Mouse (Mus musculus): ENCODE measurements around the gene Gnat2. TPM values are rescaled to one million over a fixed set of nuclear protein-coding genes. Genes with fewer than 3 reads are reported as not detected.

The Gnat2 gene
- polyA plus RNA-seq, 1 experiment: 1.1 TPM

- Histone ChIP-seq H3ac (ENCODE audit: control insufficient read depth, insufficient read length, low read depth) (no peak overlapping the region), H3K4me3 (ENCODE audit: insufficient read depth, poor library complexity, severe bottlenecking) (no peak overlapping the region), H3K79me2 (ENCODE audit: control insufficient read depth, insufficient read depth) (no peaks in the 10 kb centered on the region), H3K36me3 (ENCODE audit: control insufficient read depth, insufficient read depth) (no peaks in the 10 kb centered on the region), H3K27me3 (ENCODE audit: control insufficient read depth, insufficient read depth, insufficient read length) (no peaks in the 10 kb centered on the region), H3K79me3 (ENCODE audit: low read depth) (no peaks in the 10 kb centered on the region)
- TF ChIP-seq MAX (IDR thresholded peaks at IDR 0.05) (no peak), USF1 (IDR thresholded peaks at IDR 0.05; ENCODE audit: low read depth) (no peak), MYOG (IDR thresholded peaks at IDR 0.05; ENCODE audit: control insufficient read depth, extremely low read depth, insufficient read length) (no peak), MYOD1 (IDR thresholded peaks at IDR 0.05; ENCODE audit: control insufficient read depth, insufficient read length, low read depth) (no peak), FOSL1 (IDR thresholded peaks at IDR 0.05; ENCODE audit: insufficient read depth, low read length, poor library complexity, severe bottlenecking) (no peak), CTCF (IDR thresholded peaks at IDR 0.05; ENCODE audit: control insufficient read depth, insufficient read depth, insufficient read length) (no peak), CEBPB (IDR thresholded peaks at IDR 0.05; ENCODE audit: low read depth) (no peak)
Observed at GRCm38 (mm10) chr3:108061420-108061819, 31.2 kb upstream of the Gnat2 start.

- Histone ChIP-seq H3K27me3 (ENCODE audit: control insufficient read depth, insufficient read depth, insufficient read length) (no peaks in the 10 kb centered on the region), H3K36me3 (ENCODE audit: control insufficient read depth, insufficient read depth) (no peaks in the 10 kb centered on the region), H3K79me3 (ENCODE audit: low read depth) (no peaks in the 10 kb centered on the region), H3ac (ENCODE audit: control insufficient read depth, insufficient read length, low read depth) (no peak overlapping the region), H3K4me3 (ENCODE audit: insufficient read depth, poor library complexity, severe bottlenecking) (no peak overlapping the region), H3K79me2 (ENCODE audit: control insufficient read depth, insufficient read depth) (no peaks in the 10 kb centered on the region)
- TF ChIP-seq MYOG (IDR thresholded peaks at IDR 0.05; ENCODE audit: control insufficient read depth, extremely low read depth, insufficient read length): no peak
- TF ChIP-seq MYOD1 (IDR thresholded peaks at IDR 0.05; ENCODE audit: control insufficient read depth, insufficient read length, low read depth): no peak
- TF ChIP-seq MAX (IDR thresholded peaks at IDR 0.05): no peak
- TF ChIP-seq USF1 (IDR thresholded peaks at IDR 0.05; ENCODE audit: low read depth): no peak
- no peak for TF ChIP-seq FOSL1 (IDR thresholded peaks at IDR 0.05; ENCODE audit: insufficient read depth, low read length, poor library complexity, severe bottlenecking)
- no peak for TF ChIP-seq CTCF (IDR thresholded peaks at IDR 0.05; ENCODE audit: control insufficient read depth, insufficient read depth, insufficient read length)
- no peak for TF ChIP-seq CEBPB (IDR thresholded peaks at IDR 0.05; ENCODE audit: low read depth)
Observed at GRCm38 (mm10) chr3:108062648-108063047, 29.9 kb upstream of the Gnat2 start.

GRCm38 (mm10) chr3:108064672-108065071 lies 27.9 kb upstream of the Gnat2 start:
- Histone ChIP-seq H3K27me3 (ENCODE audit: control insufficient read depth, insufficient read depth, insufficient read length) (no peaks in the 10 kb centered on the region), H3K79me2 (ENCODE audit: control insufficient read depth, insufficient read depth) (no peaks in the 10 kb centered on the region), H3K79me3 (ENCODE audit: low read depth) (no peaks in the 10 kb centered on the region), H3K36me3 (ENCODE audit: control insufficient read depth, insufficient read depth) (no peaks in the 10 kb centered on the region), H3ac (ENCODE audit: control insufficient read depth, insufficient read length, low read depth) (no peak overlapping the region), H3K4me3 (ENCODE audit: insufficient read depth, poor library complexity, severe bottlenecking) (no peak overlapping the region)
- no peak for TF ChIP-seq CEBPB (IDR thresholded peaks at IDR 0.05; ENCODE audit: low read depth)
- TF ChIP-seq USF1 (IDR thresholded peaks at IDR 0.05; ENCODE audit: low read depth): no peak
- no peak for TF ChIP-seq CTCF (IDR thresholded peaks at IDR 0.05; ENCODE audit: control insufficient read depth, insufficient read depth, insufficient read length)

GRCm38 (mm10) chr3:108065551-108065950 lies 27.0 kb upstream of the Gnat2 start:
- H3K4me3 ChIP-seq (ENCODE audit: insufficient read depth, poor library complexity, severe bottlenecking): no peak overlapping the region
- no peak overlapping the region for H3ac ChIP-seq (ENCODE audit: control insufficient read depth, insufficient read length, low read depth)
- no peaks in the 10 kb centered on the region for H3K27me3 ChIP-seq (ENCODE audit: control insufficient read depth, insufficient read depth, insufficient read length)
- H3K79me3 ChIP-seq (ENCODE audit: low read depth): no peaks in the 10 kb centered on the region
- no peaks in the 10 kb centered on the region for H3K79me2 ChIP-seq (ENCODE audit: control insufficient read depth, insufficient read depth)
- TF ChIP-seq MAX (IDR thresholded peaks at IDR 0.05) (no peak), MYOD1 (IDR thresholded peaks at IDR 0.05; ENCODE audit: control insufficient read depth, insufficient read length, low read depth) (no peak), FOSL1 (IDR thresholded peaks at IDR 0.05; ENCODE audit: insufficient read depth, low read length, poor library complexity, severe bottlenecking) (no peak), MYOG (IDR thresholded peaks at IDR 0.05; ENCODE audit: control insufficient read depth, extremely low read depth, insufficient read length) (no peak), USF1 (IDR thresholded peaks at IDR 0.05; ENCODE audit: low read depth) (no peak)
- H3K36me3 ChIP-seq (ENCODE audit: control insufficient read depth, insufficient read depth): no peaks in the 10 kb centered on the region

DNA sequence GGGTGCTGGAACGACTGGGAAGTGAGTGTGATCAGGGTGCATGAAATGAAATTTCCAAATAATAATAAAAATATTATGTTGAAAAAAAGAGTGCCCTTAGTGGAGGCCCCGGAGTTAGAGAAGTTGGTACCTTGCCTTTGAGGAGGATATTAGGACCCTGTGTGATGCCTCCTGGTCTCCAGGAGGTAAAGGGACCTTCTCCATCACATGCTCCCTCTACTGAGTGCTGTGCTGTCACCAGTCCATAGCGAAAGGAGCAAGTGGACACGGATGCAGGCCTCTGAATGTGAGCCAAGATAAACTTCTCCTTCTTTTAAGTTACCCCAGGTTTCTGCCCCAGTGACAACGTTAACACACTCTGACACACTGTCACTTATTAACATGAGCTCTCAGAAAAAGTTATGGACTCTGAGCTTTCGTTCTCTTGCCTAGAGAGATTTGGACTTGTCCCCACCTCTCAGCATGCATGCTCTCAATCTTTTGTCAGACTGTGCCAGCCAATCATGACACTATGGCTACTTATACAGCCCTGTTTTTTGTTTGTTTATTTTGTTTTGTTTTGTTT lies 25.1 kb upstream of the Gnat2 start:
- Histone ChIP-seq H3ac (ENCODE audit: control insufficient read depth, insufficient read length, low read depth) (no peak overlapping the region), H3K4me3 (ENCODE audit: insufficient read depth, poor library complexity, severe bottlenecking) (no peak overlapping the region), H3K79me3 (ENCODE audit: low read depth) (no peaks in the 10 kb centered on the region), H3K27me3 (ENCODE audit: control insufficient read depth, insufficient read depth, insufficient read length) (no peaks in the 10 kb centered on the region), H3K36me3 (ENCODE audit: control insufficient read depth, insufficient read depth) (no peaks in the 10 kb centered on the region), H3K79me2 (ENCODE audit: control insufficient read depth, insufficient read depth) (no peaks in the 10 kb centered on the region)
- TF ChIP-seq USF1 (IDR thresholded peaks at IDR 0.05; ENCODE audit: low read depth): no peak
- no peak for TF ChIP-seq MYOG (IDR thresholded peaks at IDR 0.05; ENCODE audit: control insufficient read depth, extremely low read depth, insufficient read length)
- no peak for TF ChIP-seq MAX (IDR thresholded peaks at IDR 0.05)
- TF ChIP-seq FOSL1 (IDR thresholded peaks at IDR 0.05; ENCODE audit: insufficient read depth, low read length, poor library complexity, severe bottlenecking): no peak
- no peak for TF ChIP-seq MYOD1 (IDR thresholded peaks at IDR 0.05; ENCODE audit: control insufficient read depth, insufficient read length, low read depth)
- no peak for TF ChIP-seq CEBPB (IDR thresholded peaks at IDR 0.05; ENCODE audit: low read depth)
- no peak for TF ChIP-seq CTCF (IDR thresholded peaks at IDR 0.05; ENCODE audit: control insufficient read depth, insufficient read depth, insufficient read length)

GRCm38 (mm10) chr3:108068826-108069225 lies 23.8 kb upstream of the Gnat2 start:
- Histone ChIP-seq H3ac (ENCODE audit: control insufficient read depth, insufficient read length, low read depth) (no peak overlapping the region), H3K4me3 (ENCODE audit: insufficient read depth, poor library complexity, severe bottlenecking) (no peak overlapping the region), H3K36me3 (ENCODE audit: control insufficient read depth, insufficient read depth) (peaks cover 6% of the 10 kb centered on the region), H3K79me2 (ENCODE audit: control insufficient read depth, insufficient read depth) (no peaks in the 10 kb centered on the region), H3K27me3 (ENCODE audit: control insufficient read depth, insufficient read depth, insufficient read length) (no peaks in the 10 kb centered on the region), H3K79me3 (ENCODE audit: low read depth) (no peaks in the 10 kb centered on the region)
- TF ChIP-seq FOSL1 (IDR thresholded peaks at IDR 0.05; ENCODE audit: insufficient read depth, low read length, poor library complexity, severe bottlenecking): no peak
- TF ChIP-seq MAX (IDR thresholded peaks at IDR 0.05): no peak
- TF ChIP-seq MYOG (IDR thresholded peaks at IDR 0.05; ENCODE audit: control insufficient read depth, extremely low read depth, insufficient read length): no peak
- no peak for TF ChIP-seq CEBPB (IDR thresholded peaks at IDR 0.05; ENCODE audit: low read depth)
- no peak for TF ChIP-seq USF1 (IDR thresholded peaks at IDR 0.05; ENCODE audit: low read depth)
- no peak for TF ChIP-seq CTCF (IDR thresholded peaks at IDR 0.05; ENCODE audit: control insufficient read depth, insufficient read depth, insufficient read length)
- TF ChIP-seq MYOD1 (IDR thresholded peaks at IDR 0.05; ENCODE audit: control insufficient read depth, insufficient read length, low read depth): no peak
